Mouse (Mus musculus) cerebellum, postnatal 36 days (tissue): Measurements from ENCODE around the gene Zfand4.
A peak's percentile ranks its signal among the peaks of the same experiment; 100 is the strongest.
"Not testable (repeated sequence)": the region's sequence is repeated elsewhere in the genome, so short reads cannot be mapped to it uniquely, and the experiment has no call there.

Source experiments
- DNase-seq, 2 experiments: peaks; one replicate each; pipeline ENCODE4 v3.0.0; 2021 to 2022; ENCODE audit warnings: mixed read lengths in 2 of 2

The Zfand4 gene

DNA sequence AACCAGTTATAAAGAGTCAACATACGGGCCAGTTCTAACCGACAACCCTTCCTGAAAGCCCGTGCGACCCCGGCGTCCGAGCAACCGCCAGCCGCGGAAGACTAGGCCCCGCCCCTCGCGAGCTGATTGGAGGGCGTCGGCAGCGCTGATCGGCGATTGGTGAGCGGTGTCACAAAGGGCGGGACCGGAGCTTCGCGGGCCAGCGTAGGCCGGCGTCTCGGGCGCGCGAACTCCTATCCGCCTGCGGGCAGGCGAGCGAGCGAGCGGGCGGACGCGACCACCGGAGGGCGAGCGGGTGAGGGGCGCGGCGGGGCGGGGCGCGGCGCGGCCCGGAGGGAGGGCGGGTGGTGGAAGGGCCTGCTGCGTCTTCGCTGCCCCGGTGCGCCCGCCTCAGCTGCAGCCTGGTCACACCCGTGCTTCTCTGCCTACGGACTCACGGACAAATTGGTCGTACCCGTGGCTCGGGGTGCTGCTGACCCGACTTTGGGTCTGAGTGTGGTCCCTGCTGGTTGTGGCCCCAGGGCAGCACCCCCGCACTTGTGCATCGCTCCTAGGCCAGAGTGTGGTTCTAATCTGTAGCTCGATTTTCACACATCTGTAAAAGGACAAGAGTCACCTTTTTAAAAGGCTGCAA lies at the start of gene Zfand4:
Zfand4 (plus strand) TSS at position 205 of the 634 bp plus-strand sequence.
- DNase-seq = peak; percentile 91

DNA sequence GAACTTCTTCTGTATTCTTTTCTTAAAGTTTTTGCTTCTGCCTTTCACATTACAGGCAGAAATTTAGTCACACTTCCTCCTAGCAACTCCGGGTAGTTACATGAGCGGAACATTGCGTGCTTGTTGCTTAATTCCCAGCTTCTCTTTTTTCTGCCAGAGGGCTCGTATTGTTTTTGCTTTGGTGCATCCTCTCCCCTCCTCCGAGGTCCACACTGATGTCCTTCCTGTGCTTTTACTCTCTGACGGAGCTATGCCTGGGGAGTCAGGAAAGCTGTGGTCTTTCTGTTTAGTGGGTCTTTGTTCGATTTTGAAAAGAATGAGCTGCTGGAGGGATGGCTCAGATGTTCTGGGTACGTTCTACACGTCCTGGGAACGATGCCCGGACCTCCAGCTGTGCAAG lies 36.3 kb upstream of the Zfand4 start:
- no peak for DNase-seq

GRCm38 (mm10) chr6:116228785-116229525 lies 35.1 kb upstream of the Zfand4 start:
- peak; percentile 65 to 68 for DNase-seq

DNA sequence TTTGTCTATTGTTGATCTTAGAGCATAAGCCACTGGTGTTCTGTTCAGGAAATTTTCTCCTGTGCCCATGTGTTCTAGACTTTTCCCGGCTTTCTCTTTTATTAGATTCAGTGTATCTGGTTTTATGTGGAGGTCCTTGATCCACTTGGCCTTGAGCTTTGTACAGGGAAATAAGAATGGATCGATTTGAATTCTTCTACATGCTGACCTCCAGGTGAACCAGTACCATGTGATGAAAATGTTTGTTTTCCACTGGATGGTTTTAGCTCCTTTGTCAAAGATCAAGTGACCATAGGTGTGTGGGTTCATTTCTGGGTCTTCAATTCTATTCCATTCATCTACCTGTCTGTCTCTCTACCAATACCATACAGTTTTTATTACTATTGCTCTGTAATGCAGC lies 29.2 kb upstream of the Zfand4 start:
- not testable (repeated sequence) for DNase-seq

DNA sequence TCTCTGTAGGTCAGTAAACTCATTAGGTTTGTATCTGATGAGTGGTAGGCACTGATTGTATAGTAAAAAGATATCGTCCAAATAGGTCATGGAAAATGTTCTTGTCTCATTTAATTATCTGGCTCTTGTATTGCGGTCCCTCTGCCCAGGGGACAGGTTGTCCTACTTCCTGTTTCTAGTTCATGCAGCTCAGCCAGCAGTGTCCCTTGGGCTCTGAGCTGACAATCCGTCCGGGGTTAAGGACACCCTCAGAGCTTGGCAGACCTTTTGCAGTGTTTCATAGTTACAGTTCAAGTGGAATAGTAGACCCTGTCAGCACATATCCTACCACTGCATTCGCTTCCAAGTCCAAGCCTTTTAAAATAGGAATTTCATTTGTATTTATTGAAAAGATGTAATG lies 28.7 kb upstream of the Zfand4 start:
- peak in 1 of 2 experiments; percentile 13 for DNase-seq

- DNase-seq = no peak
These were observed 25.9 kb upstream of the Zfand4 start for GRCm38 (mm10) chr6:116238083-116238482.

- DNase-seq = no peak
These were observed 23.7 kb upstream of the Zfand4 start for GRCm38 (mm10) chr6:116240371-116240770.

DNA sequence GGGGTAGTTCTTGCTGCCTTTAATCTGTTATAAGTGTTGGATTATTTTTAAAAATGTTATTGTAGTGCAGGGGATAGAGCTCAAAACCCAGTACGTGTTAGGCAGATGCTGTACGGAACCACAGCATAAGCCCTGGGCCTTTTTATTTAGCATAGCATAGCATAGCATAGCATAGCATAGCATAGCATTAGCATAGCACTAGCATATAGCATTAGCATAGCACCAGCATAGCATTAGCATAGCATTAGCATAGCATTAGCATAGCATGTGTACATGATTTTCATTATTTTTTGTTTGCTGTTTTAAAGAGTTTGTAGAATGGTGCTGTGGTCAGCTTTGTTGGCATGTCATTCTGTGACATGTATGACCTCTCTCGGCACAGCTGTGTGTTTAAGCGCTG lies 4.4 kb upstream of the Zfand4 start:
- DNase-seq = no peak

DNA sequence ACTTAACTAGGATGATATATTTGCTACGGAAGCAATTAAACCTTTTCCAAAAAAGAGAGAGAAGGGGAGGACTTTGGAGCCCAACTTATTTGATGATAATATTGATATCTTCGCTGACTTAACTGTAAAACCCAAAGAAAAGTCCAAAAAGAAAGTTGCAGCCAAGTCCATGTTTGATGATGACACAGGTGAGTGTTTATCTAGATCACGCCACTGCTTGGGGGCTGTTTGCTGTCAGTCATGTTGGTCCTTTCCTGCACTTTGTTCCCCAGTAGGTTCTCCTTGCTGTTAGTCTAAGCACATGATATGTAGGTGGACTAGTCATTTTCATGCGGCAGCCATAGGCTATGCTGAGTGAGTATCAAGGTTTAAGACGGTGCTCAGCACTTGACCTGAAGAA lies 3.5 kb upstream of the Zfand4 start:
- DNase-seq = no peak

- no peak for DNase-seq
These were observed 1.2 kb upstream of the Zfand4 start for GRCm38 (mm10) chr6:116262824-116263223.

GRCm38 (mm10) chr6:116264836-116265235 lies 814 bp downstream of the Zfand4 start:
- DNase-seq = no peak

GRCm38 (mm10) chr6:116265603-116266002 lies 1.6 kb downstream of the Zfand4 start:
- no peak for DNase-seq

GRCm38 (mm10) chr6:116266273-116267109 lies 2.5 kb downstream of the Zfand4 start:
- DNase-seq = no peak

GRCm38 (mm10) chr6:116267110-116267423 lies 3.0 kb downstream of the Zfand4 start:
- DNase-seq = no peak

DNA sequence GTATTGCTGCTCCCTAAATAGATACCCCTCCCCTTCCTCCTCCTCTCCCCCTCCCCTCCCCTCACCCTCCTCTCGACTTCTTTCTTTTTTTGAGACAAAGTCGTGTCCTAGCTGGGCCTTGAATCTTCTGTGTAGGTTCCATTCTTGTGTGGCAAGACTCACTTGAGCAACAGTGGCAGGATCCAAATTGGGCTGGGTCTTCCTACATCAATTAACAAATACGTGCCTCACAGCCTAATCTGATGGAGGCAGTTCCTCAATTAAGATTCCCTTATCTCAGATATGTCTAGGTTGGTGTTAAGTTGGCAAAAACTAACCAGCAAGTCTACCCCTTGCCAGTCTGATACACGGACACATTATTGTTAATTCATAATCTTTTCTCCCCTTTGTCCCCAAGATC lies 11.7 kb downstream of the Zfand4 start:
- no peak for DNase-seq

DNA sequence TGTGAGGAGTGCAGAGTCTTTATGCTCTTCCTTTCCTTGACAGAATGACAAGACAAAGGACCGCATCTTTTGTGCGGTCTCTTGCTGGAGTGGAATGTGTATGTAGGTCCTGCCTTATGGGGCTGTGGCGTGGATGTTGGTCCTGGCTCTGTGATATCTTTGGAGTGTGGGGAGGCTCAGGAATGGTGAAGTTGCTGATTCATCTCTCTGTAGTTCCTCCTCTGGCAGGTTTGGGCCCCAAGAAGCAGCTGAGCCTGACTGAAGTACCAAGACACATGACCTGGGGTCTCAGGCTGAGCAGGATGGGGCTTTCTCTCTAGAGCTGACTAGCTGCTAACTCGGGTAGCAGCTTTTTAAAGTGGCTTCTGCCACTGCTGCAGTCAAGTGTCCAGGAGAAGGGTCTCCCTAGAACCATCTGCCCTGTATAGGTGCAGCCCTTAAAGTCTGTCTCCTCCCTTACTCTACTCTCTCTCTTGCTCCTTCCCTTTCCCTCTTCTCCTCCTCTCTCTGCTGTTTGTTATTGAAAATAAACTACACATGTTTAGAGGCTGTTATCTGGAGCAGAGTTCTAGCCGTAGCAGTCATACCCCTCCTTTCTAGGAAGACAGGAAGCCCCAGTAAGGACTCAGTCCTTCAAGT lies 14.8 kb downstream of the Zfand4 start:
- no peak for DNase-seq

DNA sequence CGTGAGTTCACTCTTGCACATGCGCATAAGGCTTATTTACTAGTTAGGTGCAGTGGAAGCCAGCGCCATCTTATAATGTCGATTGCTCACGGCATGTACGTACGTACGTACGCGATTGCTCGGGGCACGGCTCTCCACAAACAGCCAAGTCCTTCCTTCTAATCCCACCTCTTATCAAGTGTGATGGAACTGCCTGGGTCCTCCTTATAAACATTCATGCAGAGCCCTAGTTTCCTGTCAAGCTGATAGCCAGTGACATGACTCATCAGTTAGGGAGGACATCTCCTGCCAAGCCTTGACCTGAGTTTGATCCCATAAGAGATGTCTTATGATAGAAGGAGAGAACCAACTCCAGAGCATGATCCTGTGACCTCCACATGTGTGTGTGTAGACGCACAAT lies 17.0 kb downstream of the Zfand4 start:
- DNase-seq = no peak

- no peak for DNase-seq
These were observed 18.5 kb downstream of the Zfand4 start for GRCm38 (mm10) chr6:116282546-116282945.

GRCm38 (mm10) chr6:116283280-116283679 lies 19.3 kb downstream of the Zfand4 start:
- no peak for DNase-seq

GRCm38 (mm10) chr6:116286321-116286720 lies 22.3 kb downstream of the Zfand4 start:
- DNase-seq = no peak

- no peak for DNase-seq
These were observed 23.0 kb downstream of the Zfand4 start for GRCm38 (mm10) chr6:116286870-116287575.

- no peak for DNase-seq
These were observed 47.4 kb downstream of the Zfand4 start for GRCm38 (mm10) chr6:116311411-116311810.

DNA sequence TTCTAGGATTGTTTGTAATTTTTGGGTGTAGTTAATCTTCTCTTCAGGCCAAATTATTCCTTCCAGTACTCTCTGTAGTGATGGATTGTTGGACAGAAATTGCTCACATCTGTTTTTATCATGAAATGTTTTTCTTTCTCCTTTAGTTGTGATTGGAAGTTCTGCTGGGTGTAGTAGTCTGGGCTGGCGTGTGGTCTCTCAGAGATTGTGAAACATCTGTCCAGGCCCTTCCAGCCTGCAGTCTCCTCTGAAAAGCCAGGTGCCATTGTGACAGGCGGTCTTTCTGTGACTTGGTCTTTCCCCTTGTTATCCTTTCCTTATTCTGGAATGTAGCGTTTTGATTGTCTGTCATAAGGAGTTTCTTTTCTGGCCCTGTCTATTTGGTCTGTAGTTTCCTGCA lies 55.2 kb downstream of the Zfand4 start:
- DNase-seq = no peak
